Mouse (Mus musculus) MEL (cell line): ENCODE results near the gene Cnfn. TPM values are rescaled to one million over a fixed set of nuclear protein-coding genes. Genes with fewer than 3 reads are reported as not detected.

Experiments used
- DNase-seq: peaks from one replicate; pipeline ENCODE4 v3.0.0; 2011; ENCODE audit warnings: low read depth, low spot score
- H3K27ac ChIP-seq: 2 replicates; pipeline ENCODE4 v1.5.1; 2012; ENCODE audit warnings: low read depth, mild to moderate bottlenecking, control low read depth, low read length, moderate library complexity; ENCODE audit not compliant: control insufficient read depth
- H3K27me3 ChIP-seq, 2 experiments: fragments of 150-350 bp in 1 of 2; sonication (generic) in 1 of 2; 2 replicates each; pipeline ENCODE4 v1.6.1; 2012; ENCODE audit warnings: low read length in 2 of 2, mild to moderate bottlenecking in 2 of 2, improper control_type of control experiment in 1 of 2, moderate library complexity in 1 of 2; ENCODE audit not compliant: insufficient read depth in 2 of 2, control insufficient read depth in 1 of 2
- H3K36me3 ChIP-seq, 2 experiments: 2 replicates each; pipeline ENCODE4 v1.6.1; 2012 to 2014; ENCODE audit warnings: low read length in 2 of 2, improper control_type of control experiment in 1 of 2, inconsistent platforms in 1 of 2, mild to moderate bottlenecking in 1 of 2; ENCODE audit not compliant: insufficient read depth in 2 of 2, control insufficient read depth in 1 of 2
- H3K4me1 ChIP-seq, 2 experiments: fragments of 150-350 bp in 1 of 2; sonication (generic) in 1 of 2; 2 replicates each; pipeline ENCODE4 v1.6.1; 2012; ENCODE audit warnings: low read length in 2 of 2, improper control_type of control experiment in 1 of 2, mild to moderate bottlenecking in 1 of 2; ENCODE audit not compliant: insufficient read depth in 2 of 2, control insufficient read depth in 1 of 2
- H3K4me3 ChIP-seq, 2 experiments: fragments of 150-350 bp in 1 of 2; sonication (generic) in 1 of 2; 2 replicates each; pipeline ENCODE4 v1.5.1; 2012; ENCODE audit warnings: low read depth in 2 of 2, low read length in 2 of 2, mild to moderate bottlenecking in 2 of 2, moderate library complexity in 2 of 2, control low read depth in 1 of 2, improper control_type of control experiment in 1 of 2; ENCODE audit not compliant: control insufficient read depth in 1 of 2, insufficient read depth in 1 of 2
- H3K79me2 ChIP-seq: 2 replicates; pipeline ENCODE4 v1.6.1; 2012; ENCODE audit warnings: mild to moderate bottlenecking, low read length, moderate library complexity; ENCODE audit not compliant: control insufficient read depth, poor library complexity, insufficient read depth
- H3K9ac ChIP-seq: 2 replicates; pipeline ENCODE4 v1.6.1; 2012; ENCODE audit warnings: low read depth, mild to moderate bottlenecking, control low read depth, low read length, moderate library complexity; ENCODE audit not compliant: control insufficient read depth, poor library complexity, severe bottlenecking
- H3K9me3 ChIP-seq: fragments of 150-350 bp; sonication (generic); replicated peaks from 2 replicates; pipeline ENCODE4 v1.6.1; 2012; ENCODE audit warnings: mild to moderate bottlenecking, low read length, improper control_type of control experiment, moderate library complexity; ENCODE audit not compliant: insufficient read depth
- CHD1 ChIP-seq: IDR thresholded peaks from 2 replicates; pipeline ENCODE4 v1.6.1; 2012; ENCODE audit warnings: low read depth, mild to moderate bottlenecking, inconsistent platforms, low read length, improper control_type of control experiment
- CHD2 ChIP-seq: IDR thresholded peaks from 2 replicates; pipeline ENCODE4 v1.6.1; 2011; ENCODE audit warnings: low read length, improper control_type of control experiment
- CTCF ChIP-seq, 3 experiments: IDR thresholded peaks in 2 of 3; conservative IDR thresholded peaks in 1 of 3; 2 replicates each; pipeline ENCODE4 v1.5.1; 2011 to 2012; ENCODE audit warnings: low read length in 3 of 3, low read depth in 2 of 3, mild to moderate bottlenecking in 2 of 3, improper control_type of control experiment in 1 of 3, inconsistent platforms in 1 of 3, mixed read lengths in 1 of 3, moderate library complexity in 1 of 3; ENCODE audit not compliant: control insufficient read depth in 1 of 3, insufficient read depth in 1 of 3, poor library complexity in 1 of 3, severe bottlenecking in 1 of 3
- E2F4 ChIP-seq: IDR thresholded peaks from 2 replicates; pipeline ENCODE4 v1.6.1; 2011; ENCODE audit warnings: low read depth, low read length, improper control_type of control experiment, borderline replicate concordance
- GABPA ChIP-seq: IDR thresholded peaks from 2 replicates; pipeline ENCODE4 v1.6.1; 2012; ENCODE audit warnings: low read depth, mild to moderate bottlenecking, inconsistent platforms, low read length, improper control_type of control experiment, moderate library complexity
- GATA1 ChIP-seq: IDR thresholded peaks from 2 replicates; pipeline ENCODE4 v1.6.1; 2011; ENCODE audit warnings: low read depth, low read length, improper control_type of control experiment
- HCFC1 ChIP-seq: IDR thresholded peaks from 2 replicates; pipeline ENCODE4 v1.6.1; 2012; ENCODE audit warnings: low read depth, mild to moderate bottlenecking, inconsistent platforms, low read length, improper control_type of control experiment, moderate library complexity
- MAX ChIP-seq: IDR thresholded peaks from 2 replicates; pipeline ENCODE4 v1.6.1; 2011; ENCODE audit warnings: low read length, improper control_type of control experiment
- MEF2A ChIP-seq: IDR thresholded peaks from 2 replicates; pipeline ENCODE4 v1.6.1; 2014; ENCODE audit warnings: low read depth, mild to moderate bottlenecking, inconsistent platforms, low read length, improper control_type of control experiment; ENCODE audit not compliant: poor library complexity, insufficient replicate concordance, severe bottlenecking; ENCODE audit errors: extremely low read depth
- MYB ChIP-seq: IDR thresholded peaks from 2 replicates; pipeline ENCODE4 v1.6.1; 2011; ENCODE audit warnings: mild to moderate bottlenecking, low read depth, low read length, improper control_type of control experiment
- POLR2A ChIP-seq, 2 experiments: IDR thresholded peaks; 2 replicates each; pipeline ENCODE4 v1.6.1; 2011 to 2012; ENCODE audit warnings: low read length in 2 of 2, mild to moderate bottlenecking in 2 of 2, control low read depth in 1 of 2, improper control_type of control experiment in 1 of 2, low read depth in 1 of 2, moderate library complexity in 1 of 2; ENCODE audit not compliant: control insufficient read depth in 1 of 2, insufficient read depth in 1 of 2, poor library complexity in 1 of 2
- RAD21 ChIP-seq: IDR thresholded peaks from 2 replicates; pipeline ENCODE4 v1.6.1; 2011; ENCODE audit warnings: mild to moderate bottlenecking, low read depth, low read length, improper control_type of control experiment
- RCOR1 ChIP-seq: IDR thresholded peaks from 2 replicates; pipeline ENCODE4 v1.6.1; 2012; ENCODE audit warnings: low read depth, mild to moderate bottlenecking, inconsistent platforms, low read length, improper control_type of control experiment
- SIN3A ChIP-seq: IDR thresholded peaks from 2 replicates; pipeline ENCODE4 v1.6.1; 2012; ENCODE audit warnings: low read length, improper control_type of control experiment, inconsistent platforms
- SMC3 ChIP-seq: IDR thresholded peaks from 2 replicates; pipeline ENCODE4 v1.6.1; 2011; ENCODE audit warnings: low read depth, low read length, improper control_type of control experiment
- TAL1 ChIP-seq: IDR thresholded peaks from 2 replicates; pipeline ENCODE4 v1.6.1; 2012; ENCODE audit warnings: mild to moderate bottlenecking, inconsistent platforms, low read length, moderate library complexity, mixed read lengths
- TBP ChIP-seq: IDR thresholded peaks from 2 replicates; pipeline ENCODE4 v1.8.0; 2011; ENCODE audit warnings: low read depth, low read length, improper control_type of control experiment
- TCF12 ChIP-seq: IDR thresholded peaks from 2 replicates; pipeline ENCODE4 v1.6.1; 2014; ENCODE audit warnings: low read depth, mild to moderate bottlenecking, inconsistent platforms, low read length, improper control_type of control experiment, moderate library complexity
- UBTF ChIP-seq: IDR thresholded peaks from 2 replicates; pipeline ENCODE4 v1.6.1; 2012; ENCODE audit warnings: low read depth, mild to moderate bottlenecking, inconsistent platforms, low read length, improper control_type of control experiment, moderate library complexity, borderline replicate concordance; ENCODE audit not compliant: insufficient read depth
- ZKSCAN1 ChIP-seq: IDR thresholded peaks from 2 replicates; pipeline ENCODE4 v1.6.1; 2012; ENCODE audit warnings: low read depth, mild to moderate bottlenecking, inconsistent platforms, low read length, improper control_type of control experiment, moderate library complexity
- ZMIZ1 ChIP-seq: IDR thresholded peaks from 2 replicates; pipeline ENCODE4 v1.6.1; 2012; ENCODE audit warnings: low read depth, mild to moderate bottlenecking, inconsistent platforms, low read length, improper control_type of control experiment, moderate library complexity
- polyA plus RNA-seq, 2 experiments: library from polyadenylated mRNA; stranded (reverse) in 1 of 2; unstranded in 1 of 2; fragments of >175 nt in 1 of 2; fragments of >200 nt in 1 of 2; gene quantifications; 2 replicates each; pipeline versions ENCODE4 v1.2.1 to v1.2.4; 2012; ENCODE audit warnings: low replicate concordance in 2 of 2, low read depth in 1 of 2; ENCODE audit not compliant: insufficient read length in 2 of 2, insufficient read depth in 1 of 2, missing spikeins in 1 of 2
- total RNA-seq: library from RNA; depleted of rRNA; stranded (reverse); fragments of 300-350 nt; gene quantifications from 2 replicates; pipeline ENCODE4 v1.2.3, GENCODE M21; 2012

Gene Cnfn
- total and polyA plus RNA-seq, 3 experiments: not detected

DNA sequence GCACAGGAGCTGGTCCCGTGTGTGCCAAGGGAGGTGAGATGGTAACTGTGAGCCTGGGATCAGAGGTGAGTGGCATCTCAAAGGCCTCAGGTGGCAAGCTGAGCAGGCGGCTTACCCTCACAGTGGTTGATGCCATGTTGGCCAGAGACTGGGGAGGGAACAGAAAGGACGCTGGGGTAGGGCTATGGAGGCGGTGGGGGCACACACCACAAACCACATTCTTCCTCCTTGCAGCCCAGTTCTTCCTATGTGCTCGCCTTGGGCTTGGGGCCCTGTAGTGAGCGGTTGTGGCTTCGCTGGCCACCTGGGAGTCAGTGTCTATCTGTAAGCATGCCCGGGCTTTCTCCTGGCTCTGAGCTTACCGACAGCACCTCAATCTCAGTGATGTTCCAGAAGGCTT lies 15.3 kb upstream of the Cnfn start:
- H3K27me3 ChIP-seq: no peaks in the 10 kb centered on the region
- H3K9ac ChIP-seq: no peak overlapping the region
- H3K4me3 ChIP-seq: no peak overlapping the region
- peaks cover 18 to 30% of the 10 kb centered on the region in 2 experiments for H3K4me1 ChIP-seq
- no peak overlapping the region for H3K27ac ChIP-seq
- no peak for DNase-seq
- H3K9me3 ChIP-seq: no peaks in the 10 kb centered on the region
- H3K79me2 ChIP-seq: no peaks in the 10 kb centered on the region; the same call in 1 of the 2 replicates
- H3K36me3 ChIP-seq: peaks cover 0 to 22% of the 10 kb centered on the region in 2 experiments; a peak in 2 of 4 replicates
- TF ChIP-seq SMC3: no peak
- no peak for TF ChIP-seq GABPA
- no peak for TF ChIP-seq UBTF
- TF ChIP-seq MYB: no peak
- no peak for TF ChIP-seq RAD21
- TF ChIP-seq RCOR1: no peak
- TF ChIP-seq CHD2: no peak
- no peak for TF ChIP-seq MAX
- no peak for TF ChIP-seq CHD1
- TF ChIP-seq SIN3A: no peak
- no peak for TF ChIP-seq GATA1

DNA sequence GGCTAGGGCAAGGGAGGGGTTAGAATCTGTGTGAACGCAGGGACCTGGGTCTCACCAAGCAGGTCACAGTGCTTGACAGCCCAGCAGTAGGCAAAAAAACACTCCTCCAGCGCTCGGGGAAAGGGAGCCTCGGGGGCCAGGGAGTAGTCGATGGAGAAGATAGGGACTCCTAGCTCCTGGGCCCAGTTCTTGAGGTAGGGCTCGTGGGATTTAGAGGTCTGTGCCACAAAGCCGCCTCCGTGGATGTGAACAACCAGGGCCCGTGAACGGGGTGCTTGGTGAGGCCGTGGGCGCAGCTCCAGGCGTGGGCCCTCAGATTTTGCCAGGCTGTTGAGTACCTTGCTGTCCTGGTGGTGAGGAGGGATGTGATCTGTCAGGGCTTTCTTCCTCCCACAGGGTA lies 14.8 kb upstream of the Cnfn start:
- Histone ChIP-seq H3K79me2 (no peaks in the 10 kb centered on the region; the same call in 1 of the 2 replicates), H3K4me3 (no peak overlapping the region), H3K36me3 (peaks cover 0 to 18% of the 10 kb centered on the region in 2 experiments; a peak in 2 of 4 replicates), H3K9ac (no peak overlapping the region), H3K4me1 (peaks cover 13 to 26% of the 10 kb centered on the region in 2 experiments), H3K27me3 (no peaks in the 10 kb centered on the region), H3K27ac (no peak overlapping the region), H3K9me3 (no peaks in the 10 kb centered on the region)
- DNase-seq: no peak
- TF ChIP-seq RCOR1 (no peak), ZMIZ1 (no peak), HCFC1 (no peak), MEF2A (no peak), SMC3 (no peak), GABPA (no peak), TAL1 (no peak), TCF12 (no peak), CTCF (IDR thresholded peaks at IDR 0.05 in 2 of 3, conservative IDR thresholded peaks at IDR 0.05 in 1 of 3; ENCODE audit: control insufficient read depth in 1 of 3, insufficient read depth in 1 of 3, low read depth in 2 of 3, low read length in 3 of 3, poor library complexity in 1 of 3, severe bottlenecking in 1 of 3) (no peak), CHD2 (no peak), MAX (no peak), E2F4 (no peak), POLR2A (IDR thresholded peaks at IDR 0.05; ENCODE audit: control insufficient read depth in 1 of 2, insufficient read depth in 1 of 2, low read depth in 1 of 2, low read length in 2 of 2, poor library complexity in 1 of 2) (no peak), GATA1 (no peak), TBP (no peak), ZKSCAN1 (no peak)
